Mouse (Mus musculus) cortical plate, adult 2 months (tissue): ENCODE results near the gene Hsd17b7.

Source experiments
- CTCF ChIP-seq: fragments of 200-500 bp; IDR thresholded peaks from 2 replicates; pipeline ENCODE4 v1.5.1; 2011; ENCODE audit warnings: mild to moderate bottlenecking, control low read depth, low read length; ENCODE audit not compliant: insufficient read depth; ENCODE audit errors: extremely low read depth
- POLR2A ChIP-seq: fragments of 200-500 bp; IDR thresholded peaks from 2 replicates; pipeline ENCODE4 v1.6.1; 2011; ENCODE audit warnings: mild to moderate bottlenecking, low read length, control low read depth; ENCODE audit not compliant: insufficient read depth; ENCODE audit errors: extremely low read depth

GRCm38 (mm10) chr1:169917115-169917796, 51.8 kb downstream of the Hsd17b7 start:
- TF ChIP-seq CTCF, result no peak
- no peak for TF ChIP-seq POLR2A
